Mouse (Mus musculus) midbrain, embryonic 12.5 days (tissue): ENCODE data around the gene Ascl3. TPM values are rescaled to one million over a fixed set of nuclear protein-coding genes. Genes with fewer than 3 reads are reported as not detected.

Experiments
- ATAC-seq: fragments of 200-750 bp; cut with Nextera tagmentation; 2 replicates; pipeline ENCODE4 v1.8.0; 2017; ENCODE audit warnings: low read depth, moderate TSS enrichment, moderate library complexity; ENCODE audit not compliant: low FRiP score
- H3K27ac ChIP-seq: fragments of 300-500 bp; sonication (generic); replicated peaks from 2 replicates; pipeline ENCODE4 v1.5.1; 2016; ENCODE audit warnings: mild to moderate bottlenecking
- H3K27me3 ChIP-seq: fragments of 300-500 bp; sonication (generic); 2 replicates; pipeline ENCODE4 v1.6.1; 2016; ENCODE audit warnings: mild to moderate bottlenecking
- H3K36me3 ChIP-seq: fragments of 300-500 bp; sonication (generic); 2 replicates; pipeline ENCODE4 v1.6.1; 2016
- H3K4me1 ChIP-seq: fragments of 300-500 bp; sonication (generic); 2 replicates; pipeline ENCODE4 v1.6.1; 2016
- H3K4me2 ChIP-seq: fragments of 300-500 bp; sonication (generic); replicated peaks from 2 replicates; pipeline ENCODE4 v1.6.1; 2016; ENCODE audit warnings: mild to moderate bottlenecking, moderate library complexity
- H3K4me3 ChIP-seq: fragments of 300-500 bp; sonication (generic); 2 replicates; pipeline ENCODE4 v1.5.1; 2016; ENCODE audit warnings: mild to moderate bottlenecking
- H3K9ac ChIP-seq: fragments of 300-500 bp; sonication (generic); replicated peaks from 2 replicates; pipeline ENCODE4 v1.6.1; 2016; ENCODE audit warnings: mild to moderate bottlenecking, moderate library complexity
- H3K9me3 ChIP-seq: fragments of 300-500 bp; sonication (generic); 2 replicates; pipeline ENCODE4 v1.6.1; 2016; ENCODE audit warnings: mild to moderate bottlenecking
- WGBS: fragments of 180-500 bp; shearing (Covaris S2); methylation state at CpG from one replicate; pipeline ENCODE4 v1.1.7; 2016; 5-methylcytosine and 5-hydroxymethylcytosine counted together
- polyA plus RNA-seq: library from polyadenylated mRNA; unstranded; fragments of >200 nt; fragmentation: Nextera tagmentation; extraction: Ambion mirVana; gene quantifications from 2 replicates; pipeline ENCODE4 v1.2.1, GENCODE M21; 2016

Ascl3 gene
- not detected in 2 replicates for polyA plus RNA-seq

GRCm38 (mm10) chr7:109731626-109732025 is at the start of gene Ascl3:
Gene Ascl3, minus strand, starts transcription at chr7:109731726.
- Histone ChIP-seq H3K4me2 (no peak within 1 kb of the TSS), H3K4me1 (no peaks in the 10 kb centered on the region), H3K9ac (no peak within 1 kb of the TSS), H3K27ac (no peak within 1 kb of the TSS), H3K9me3 (no peaks in the 10 kb centered on the region), H3K4me3 (no peak within 1 kb of the TSS), H3K36me3 (peaks cover 14% of the 10 kb centered on the region), H3K27me3 (no peaks in the 10 kb centered on the region)
- no peak for ATAC-seq
- 89% methylated on average over 5 of the region's 5 CpGs for WGBS

- Histone ChIP-seq H3K27ac (no peak overlapping the region), H3K36me3 (no peaks in the 10 kb centered on the region)
- WGBS = 4% methylated on average over 18 of the region's 24 CpGs
Measured at GRCm38 (mm10) chr7:109781087-109781469, 49.6 kb upstream of the Ascl3 start.

GRCm38 (mm10) chr7:109772251-109772650 is 40.7 kb upstream of the Ascl3 start:
- Histone ChIP-seq H3K9me3 (no peaks in the 10 kb centered on the region), H3K4me3 (no peak overlapping the region), H3K27me3 (no peaks in the 10 kb centered on the region), H3K4me1 (no peaks in the 10 kb centered on the region), H3K27ac (no peak overlapping the region), H3K4me2 (no peak overlapping the region), H3K9ac (no peak overlapping the region), H3K36me3 (no peaks in the 10 kb centered on the region)
- no peak for ATAC-seq

More at GRCm38 (mm10) chr7:109781087-109781469, 49.6 kb upstream of the Ascl3 start:
- peak; percentile 69 for ATAC-seq
- H3K9ac ChIP-seq = peak overlapping the region; percentile 64
- H3K4me3 ChIP-seq = peak overlapping the region; percentile 59
- peaks cover 13% of the 10 kb centered on the region for H3K4me1 ChIP-seq
- H3K9me3 ChIP-seq = no peaks in the 10 kb centered on the region
- H3K4me2 ChIP-seq = peak overlapping the region; percentile 99
- H3K27me3 ChIP-seq = peaks cover 45% of the 10 kb centered on the region

GRCm38 (mm10) chr7:109768699-109769383 is 37.3 kb upstream of the Ascl3 start:
- ATAC-seq = no peak
- Histone ChIP-seq H3K27me3 (no peaks in the 10 kb centered on the region), H3K4me2 (no peak overlapping the region), H3K4me1 (no peaks in the 10 kb centered on the region), H3K4me3 (no peak overlapping the region), H3K27ac (no peak overlapping the region), H3K36me3 (no peaks in the 10 kb centered on the region), H3K9ac (no peak overlapping the region), H3K9me3 (no peaks in the 10 kb centered on the region)
- 56% methylated on average over 2 of the region's 2 CpGs for WGBS

- Histone ChIP-seq H3K36me3 (no peaks in the 10 kb centered on the region), H3K9me3 (no peaks in the 10 kb centered on the region), H3K4me1 (no peaks in the 10 kb centered on the region), H3K27me3 (no peaks in the 10 kb centered on the region), H3K27ac (no peak overlapping the region), H3K9ac (no peak overlapping the region), H3K4me2 (no peak overlapping the region), H3K4me3 (no peak overlapping the region)
- no peak for ATAC-seq
- 83% methylated on average over 7 of the region's 7 CpGs for WGBS
Measured at GRCm38 (mm10) chr7:109767575-109768350, 36.2 kb upstream of the Ascl3 start.

GRCm38 (mm10) chr7:109764009-109764408 is 32.5 kb upstream of the Ascl3 start:
- H3K9ac ChIP-seq = no peak overlapping the region
- H3K4me2 ChIP-seq = no peak overlapping the region
- H3K36me3 ChIP-seq = no peaks in the 10 kb centered on the region
- H3K9me3 ChIP-seq = no peaks in the 10 kb centered on the region
- ATAC-seq = no peak
- no peak overlapping the region for H3K4me3 ChIP-seq
- H3K27me3 ChIP-seq = no peaks in the 10 kb centered on the region
- 75% methylated on average over 2 of the region's 2 CpGs for WGBS
- H3K4me1 ChIP-seq = no peaks in the 10 kb centered on the region
- no peak overlapping the region for H3K27ac ChIP-seq

GRCm38 (mm10) chr7:109756291-109756690 is 24.8 kb upstream of the Ascl3 start:
- Histone ChIP-seq H3K27me3 (no peaks in the 10 kb centered on the region), H3K36me3 (no peaks in the 10 kb centered on the region), H3K9me3 (no peaks in the 10 kb centered on the region), H3K4me1 (peaks cover 14% of the 10 kb centered on the region), H3K4me2 (no peak overlapping the region), H3K9ac (no peak overlapping the region), H3K4me3 (no peak overlapping the region), H3K27ac (no peak overlapping the region)
- ATAC-seq = no peak
- WGBS = 86% methylated on average over 3 of the region's 3 CpGs

GRCm38 (mm10) chr7:109754034-109754433 is 22.5 kb upstream of the Ascl3 start:
- ATAC-seq = no peak
- H3K4me1 ChIP-seq = peaks cover 15% of the 10 kb centered on the region
- H3K4me3 ChIP-seq = no peak overlapping the region
- 91% methylated on average over 8 of the region's 8 CpGs for WGBS
- no peaks in the 10 kb centered on the region for H3K9me3 ChIP-seq
- H3K4me2 ChIP-seq = no peak overlapping the region
- H3K9ac ChIP-seq = no peak overlapping the region
- no peak overlapping the region for H3K27ac ChIP-seq
- peaks cover under 1% of the 10 kb centered on the region; the same call in 1 of the 2 replicates for H3K36me3 ChIP-seq
- H3K27me3 ChIP-seq = no peaks in the 10 kb centered on the region

- peaks cover 15% of the 10 kb centered on the region for H3K4me1 ChIP-seq
- no peaks in the 10 kb centered on the region for H3K9me3 ChIP-seq
- peak within 1 kb of the TSS; percentile 80 for H3K27ac ChIP-seq
- H3K9ac ChIP-seq = peak within 1 kb of the TSS; percentile 84
- peak; percentile 90 for ATAC-seq
- H3K4me3 ChIP-seq = peak within 1 kb of the TSS; percentile 85
- H3K27me3 ChIP-seq = no peaks in the 10 kb centered on the region
- under 1% methylated on average over 73 of the region's 74 CpGs for WGBS
- peaks cover 5% of the 10 kb centered on the region; the same call in 1 of the 2 replicates for H3K36me3 ChIP-seq
- H3K4me2 ChIP-seq = peak within 1 kb of the TSS; percentile 92
Measured at GRCm38 (mm10) chr7:109752008-109752925, 20.7 kb upstream of the Ascl3 start, which contains the start of gene Tmem9b. Gene Tmem9b, minus strand, starts transcription at chr7:109752875.

- Histone ChIP-seq H3K4me1 (peaks cover 15% of the 10 kb centered on the region), H3K27ac (peak overlapping the region; percentile 80), H3K4me2 (peak overlapping the region; percentile 92), H3K9me3 (no peaks in the 10 kb centered on the region), H3K9ac (peak overlapping the region; percentile 84), H3K4me3 (peak overlapping the region; percentile 85), H3K27me3 (no peaks in the 10 kb centered on the region), H3K36me3 (peaks cover 5% of the 10 kb centered on the region; the same call in 1 of the 2 replicates)
- ATAC-seq = peak; percentile 10
- 3% methylated on average over 13 of the region's 13 CpGs for WGBS
Measured at GRCm38 (mm10) chr7:109751427-109752007, 20.0 kb upstream of the Ascl3 start.

GRCm38 (mm10) chr7:109747747-109748146 is 16.2 kb upstream of the Ascl3 start:
- Histone ChIP-seq H3K9ac (no peak overlapping the region), H3K4me3 (no peak overlapping the region), H3K36me3 (peaks cover 25% of the 10 kb centered on the region), H3K27me3 (no peaks in the 10 kb centered on the region), H3K4me2 (no peak overlapping the region), H3K27ac (no peak overlapping the region), H3K9me3 (no peaks in the 10 kb centered on the region), H3K4me1 (peaks cover 7% of the 10 kb centered on the region)
- no peak for ATAC-seq
- WGBS = 63% methylated on average over 1 of the region's 1 CpGs
